Comparison of ENCODE assay signal across 16 mouse cellular contexts in genomic region chr4:152405671-152406201, GRCm38 (mm10).
DNase-seq lines count a peak whose midpoint lies in the region; ATAC-seq lines count a peak whose summit lies in the region.
"Had no signal": no experiment of that assay in that cellular context is flagged by ENCODE, and none has a peak within 500 bp of the region (broad histone marks: within the 10 kb centered on the region; RNA-seq: fewer than 3 reads in every experiment).

No protein-coding gene starts in this region.

- H3K27ac ChIP-seq in embryonic facial prominence, embryonic 15.5 days (replicated peaks) = peak overlapping the region; percentile 77; the same call in 1 of the 2 replicates
- H3K27ac ChIP-seq in midbrain, embryonic 15.5 days = peak overlapping the region; percentile 63
- H3K27ac ChIP-seq: intestine, embryonic 15.5 days; liver, embryonic 14.5 days had no signal

- ATAC-seq in embryonic facial prominence, embryonic 15.5 days (ENCODE audit: insufficient number of reproducible peaks, low FRiP score, low TSS enrichment, low read depth) = no peak
- no peak for ATAC-seq in midbrain, embryonic 15.5 days (replicated peaks)
- ATAC-seq: intestine, embryonic 15.5 days had no signal

- H3K9ac ChIP-seq in embryonic facial prominence, embryonic 15.5 days = no peak overlapping the region
- H3K9ac ChIP-seq in midbrain, embryonic 15.5 days = no peak overlapping the region
- H3K9ac ChIP-seq: intestine, embryonic 15.5 days; liver, embryonic 14.5 days had no signal

- 66% methylated on average over 7 of the region's 7 CpGs for WGBS in embryonic facial prominence, embryonic 15.5 days
- 71% methylated on average over 7 of the region's 7 CpGs for WGBS in midbrain, embryonic 15.5 days

- no peak overlapping the region for H3K4me3 ChIP-seq in embryonic facial prominence, embryonic 15.5 days (replicated peaks)
- H3K4me3 ChIP-seq in midbrain, embryonic 15.5 days = no peak overlapping the region
- H3K4me3 ChIP-seq: intestine, embryonic 15.5 days had no signal

- no peak overlapping the region for H3K4me2 ChIP-seq in embryonic facial prominence, embryonic 15.5 days (replicated peaks)
- no peak overlapping the region for H3K4me2 ChIP-seq in midbrain, embryonic 15.5 days
- H3K4me2 ChIP-seq: intestine, embryonic 15.5 days had no signal

- peaks cover 25% of the 10 kb centered on the region for H3K4me1 ChIP-seq in embryonic facial prominence, embryonic 15.5 days
- H3K4me1 ChIP-seq in midbrain, embryonic 15.5 days = peaks cover 21% of the 10 kb centered on the region
- H3K4me1 ChIP-seq: intestine, embryonic 15.5 days had no signal

- H3K27me3 ChIP-seq in embryonic facial prominence, embryonic 15.5 days = no peaks in the 10 kb centered on the region
- no peaks in the 10 kb centered on the region for H3K27me3 ChIP-seq in midbrain, embryonic 15.5 days (replicated peaks)
- H3K27me3 ChIP-seq: intestine, embryonic 15.5 days had no signal

- peak; percentile 82 to 90 for DNase-seq in cerebellum, postnatal 10 days
- DNase-seq in cerebellum, adult 9-10 months = no peak
- DNase-seq in layer of hippocampus, postnatal 14 days (ENCODE audit: low spot score in 2 of 2) = peak; percentile 36 to 50
- DNase-seq in layer of hippocampus, postnatal 36 days = no peak
- no peak for DNase-seq in thymus, postnatal 14 days
- DNase-seq in testis, postnatal 14 days (ENCODE audit: low spot score) = no peak
- DNase-seq: adrenal gland, adult 8-10 months; cerebellum, adult 18-20 months; gastrocnemius, postnatal 10 days; kidney, postnatal 4 days; lung, postnatal 4 days had no signal

- H3K36me3 ChIP-seq in embryonic facial prominence, embryonic 15.5 days = no peaks in the 10 kb centered on the region
- no peaks in the 10 kb centered on the region for H3K36me3 ChIP-seq in midbrain, embryonic 15.5 days (replicated peaks)
- H3K36me3 ChIP-seq: G1E; intestine, embryonic 15.5 days had no signal

- no peaks in the 10 kb centered on the region for H3K9me3 ChIP-seq in embryonic facial prominence, embryonic 15.5 days (replicated peaks)
- H3K9me3 ChIP-seq in midbrain, embryonic 15.5 days = no peaks in the 10 kb centered on the region
- H3K9me3 ChIP-seq: intestine, embryonic 15.5 days had no signal

Comparison
In these comparisons a context has a peak if more than half of its experiments do, and no peak if none do; other contexts are left out.
1. DNase-seq: peak in cerebellum, postnatal 10 days (2 of 2) and layer of hippocampus, postnatal 14 days (2 of 2); none in cerebellum, adult 9-10 months (single experiment), layer of hippocampus, postnatal 36 days (0 of 2), thymus, postnatal 14 days (single experiment) and testis, postnatal 14 days (single experiment).